Mouse (Mus musculus) kidney, adult 2 months (tissue): ENCODE measurements around the gene Car2.

Source experiments
- CTCF ChIP-seq: fragments of 200-500 bp; conservative IDR thresholded peaks from 2 replicates; pipeline ENCODE4 v1.5.1; 2011; ENCODE audit warnings: low read depth, mild to moderate bottlenecking, control low read depth, low read length, moderate library complexity, mixed read lengths; ENCODE audit not compliant: insufficient read depth, insufficient read length
- POLR2A ChIP-seq: fragments of 200-500 bp; IDR thresholded peaks from one replicate; pipeline ENCODE4 v1.6.1; 2011; ENCODE audit warnings: low read depth, low read length, control low read depth

GRCm38 (mm10) chr3:14913774-14914173, 27.7 kb downstream of the Car2 start:
- TF ChIP-seq CTCF (no peak), POLR2A (no peak)
